Mouse (Mus musculus): ENCODE results near the gene Dusp22. TPM values are rescaled to one million over a fixed set of nuclear protein-coding genes. Genes with fewer than 3 reads are reported as not detected.

The Dusp22 gene
- total and polyA plus RNA-seq, 2 experiments from 2014 or later: 19.8 to 22.0 TPM

- no peaks in the 10 kb centered on the region for H3K9me3 ChIP-seq (ENCODE audit: low read length)
- no peak overlapping the region for H3K4me2 ChIP-seq (ENCODE audit: low read depth)
- no peak overlapping the region for H3K9ac ChIP-seq
- no peak for TF ChIP-seq CTCF (IDR thresholded peaks at IDR 0.05; ENCODE audit: low read depth)
- 60% methylated on average over 11 of the region's 11 CpGs for WGBS
- ATAC-seq (no peak), DNase-seq (no peak)
- H3K4me3 ChIP-seq (ENCODE audit: low read depth, low read length): no peak overlapping the region
- H3K27ac ChIP-seq (ENCODE audit: low read depth, low read length): no peak overlapping the region
- no peaks in the 10 kb centered on the region for H3K27me3 ChIP-seq (ENCODE audit: insufficient read depth, low read length)
- H3K4me1 ChIP-seq (ENCODE audit: insufficient read depth): no peaks in the 10 kb centered on the region
- H3K36me3 ChIP-seq (ENCODE audit: insufficient read depth): no peaks in the 10 kb centered on the region
Measured at GRCm38 (mm10) chr13:30758789-30759381, 99.1 kb downstream of the Dusp22 start.

GRCm38 (mm10) chr13:30760374-30761090, 100.7 kb downstream of the Dusp22 start:
- ATAC-seq: no peak
- no peak overlapping the region for H3K27ac ChIP-seq (ENCODE audit: low read depth, low read length)

More at GRCm38 (mm10) chr13:30760374-30761090, 100.7 kb downstream of the Dusp22 start:
- Histone ChIP-seq H3K4me3 (ENCODE audit: low read depth, low read length) (no peak overlapping the region), H3K36me3 (ENCODE audit: insufficient read depth) (no peaks in the 10 kb centered on the region), H3K4me2 (ENCODE audit: low read depth) (no peak overlapping the region), H3K27me3 (ENCODE audit: insufficient read depth, low read length) (no peaks in the 10 kb centered on the region), H3K4me1 (ENCODE audit: insufficient read depth) (no peaks in the 10 kb centered on the region), H3K9ac (no peak overlapping the region), H3K9me3 (ENCODE audit: low read length) (no peaks in the 10 kb centered on the region)
- WGBS: 84% methylated on average over 3 of the region's 3 CpGs
- no peak for DNase-seq
- TF ChIP-seq CTCF (IDR thresholded peaks at IDR 0.05; ENCODE audit: low read depth): no peak

Other genes with a start within 250 kb of the Dusp22 start
- gene Uqcrfs1, start 114.6 kb upstream of the Dusp22 start, total RNA-seq (2014; rRNA removed): 211 and 223 TPM in 2 replicates
- 304 and 309 TPM in 2 replicates for gene Uqcrfs1, start 114.6 kb upstream of the Dusp22 start, polyA plus RNA-seq (2015; fragmentation: Nextera tagmentation; extraction: Ambion mirVana)
- 0.15 and 0.38 TPM in 2 replicates for gene Irf4, start 89.2 kb downstream of the Dusp22 start, total RNA-seq (2014; rRNA removed)
- gene Irf4, start 89.2 kb downstream of the Dusp22 start, polyA plus RNA-seq (2015; fragmentation: Nextera tagmentation; extraction: Ambion mirVana): 0.02 and 0.04 TPM in 2 replicates